Mouse (Mus musculus) heart, adult 2 months (tissue): ENCODE measurements around the gene Tbrg4. TPM values are rescaled to one million over a fixed set of nuclear protein-coding genes. Genes with fewer than 3 reads are reported as not detected.

ENCODE experiments used
- DNase-seq, 2 experiments: peaks; one replicate each; pipeline ENCODE4 v3.0.0; 2021
- H3K27ac ChIP-seq: fragments of 200-600 bp; 2 replicates; pipeline ENCODE4 v1.8.1; 2022
- H3K27me3 ChIP-seq: fragments of 200-500 bp; 2 replicates; pipeline ENCODE4 v1.6.1; 2012; ENCODE audit warnings: mild to moderate bottlenecking, low read length, inconsistent platforms, mixed read lengths; ENCODE audit not compliant: control insufficient read depth, insufficient read depth
- H3K36me3 ChIP-seq: fragments of 200-500 bp; 2 replicates; pipeline ENCODE4 v1.6.1; 2012; ENCODE audit warnings: low read length, inconsistent platforms; ENCODE audit not compliant: control insufficient read depth, insufficient read depth
- H3K4me1 ChIP-seq: fragments of 200-500 bp; 2 replicates; pipeline ENCODE4 v1.6.1; 2011; ENCODE audit warnings: low read length; ENCODE audit not compliant: control insufficient read depth, insufficient read depth
- H3K4me3 ChIP-seq: fragments of 200-600 bp; 2 replicates; pipeline ENCODE4 v1.8.1; 2022
- H3K79me2 ChIP-seq: fragments of 200-500 bp; replicated peaks from 2 replicates; pipeline ENCODE4 v1.6.1; 2012; ENCODE audit warnings: mild to moderate bottlenecking, inconsistent platforms, low read length, moderate library complexity, mixed read lengths; ENCODE audit not compliant: control insufficient read depth, insufficient read depth
- H3K9ac ChIP-seq: fragments of 200-500 bp; 2 replicates; pipeline ENCODE4 v1.6.1; 2012; ENCODE audit warnings: low read depth, mild to moderate bottlenecking, control low read depth, inconsistent platforms, low read length, mixed read lengths
- CTCF ChIP-seq: fragments of 200-600 bp; IDR thresholded peaks from 2 replicates; pipeline ENCODE4 v1.8.1; 2022; ENCODE audit warnings: antibody characterized with exemption, mild to moderate bottlenecking, moderate library complexity
- EP300 ChIP-seq: fragments of 200-500 bp; IDR thresholded peaks from 2 replicates; pipeline ENCODE4 v1.6.1; 2011; ENCODE audit warnings: low read depth, low read length, control low read depth; ENCODE audit not compliant: insufficient read depth
- POLR2A ChIP-seq: fragments of 200-500 bp; IDR thresholded peaks from 2 replicates; pipeline ENCODE4 v1.6.1; 2011; ENCODE audit warnings: mild to moderate bottlenecking, low read depth, low read length, control low read depth; ENCODE audit not compliant: insufficient read depth
- WGBS: fragments of 180-500 bp; shearing (Covaris S2); methylation state at CpG from one replicate; pipeline ENCODE4 v1.1.7; 2018; 5-methylcytosine and 5-hydroxymethylcytosine counted together
- intact Hi-C: fragments of 180-260 bp; cut with DNase I; formaldehyde crosslinking; loops from one replicate; pipeline ENCODE4 v1.15.1; 2025
- polyA plus RNA-seq: library from polyadenylated mRNA; depleted of rRNA; stranded (reverse); fragments of >200 nt; gene quantifications from 2 replicates; pipeline ENCODE4 v1.2.3, GENCODE M21; 2012
- total RNA-seq, 2 experiments: library from RNA; stranded (reverse); gene quantifications; 2 replicates each; pipeline ENCODE4 v1.2.3; 2021

Gene Tbrg4
- total and polyA plus RNA-seq, 3 experiments, result 85.1 to 110 (median 95.8) TPM

DNA sequence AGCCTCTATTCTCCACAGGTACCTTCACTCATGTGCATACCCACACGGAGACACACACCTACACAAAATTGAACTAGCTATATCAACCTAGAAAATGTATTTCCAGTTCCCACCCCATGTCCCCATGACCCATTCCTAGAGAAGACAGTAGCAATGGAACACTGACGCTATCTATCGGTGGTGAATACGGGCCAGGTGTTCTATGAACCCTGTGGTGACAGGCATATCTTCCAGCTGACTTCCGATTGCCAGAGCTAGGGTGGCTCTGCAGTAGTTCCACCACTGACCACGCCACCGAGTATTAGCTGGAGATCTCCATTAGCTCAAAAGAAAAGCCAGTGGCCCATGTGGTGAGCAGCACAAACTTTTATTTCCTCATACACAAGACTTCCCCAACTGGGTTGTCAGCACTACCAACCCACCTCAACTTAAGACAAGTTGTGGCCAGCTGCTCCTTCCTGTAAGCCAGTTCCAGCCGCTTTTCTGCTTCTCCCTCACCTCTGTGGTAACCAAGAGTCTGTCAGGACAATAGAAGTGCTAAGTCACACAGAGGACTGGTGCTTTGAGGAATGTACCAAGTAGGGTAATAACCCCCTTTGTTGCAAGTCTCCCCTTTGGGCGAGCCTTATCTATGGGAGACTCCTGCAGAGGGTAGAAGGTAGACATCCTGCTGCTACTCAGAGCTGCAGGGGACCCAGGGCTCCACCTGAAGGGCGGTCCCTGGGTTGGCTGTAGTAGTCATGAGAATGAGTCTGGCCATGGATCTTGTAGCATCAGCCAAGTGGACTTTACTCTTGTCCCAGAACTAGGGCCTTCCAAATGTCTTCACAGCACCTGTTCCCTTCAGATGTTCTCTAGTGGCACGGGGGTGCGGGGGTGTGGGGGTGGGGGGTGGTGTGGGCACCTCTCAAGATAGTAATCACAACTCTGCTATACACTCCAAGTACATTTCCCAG, 10.3 kb downstream of the Tbrg4 start:
- Histone ChIP-seq H3K79me2 (no peaks in the 10 kb centered on the region; the same call in 1 of the 2 replicates), H3K4me3 (no peak overlapping the region), H3K4me1 (no peaks in the 10 kb centered on the region), H3K9ac (no peak overlapping the region), H3K27me3 (no peaks in the 10 kb centered on the region), H3K27ac (no peak overlapping the region), H3K36me3 (no peaks in the 10 kb centered on the region)
- TF ChIP-seq CTCF (no peak), POLR2A (no peak), EP300 (no peak)
- WGBS, result 82% methylated on average over 12 of the region's 12 CpGs
- intact Hi-C loops, result no loop called here
- no peak for DNase-seq

GRCm38 (mm10) chr11:6605491-6606399, 20.1 kb downstream of the Tbrg4 start, which contains the start of gene Nacad:
TSS of gene Nacad (minus strand) at chr11:6606053.
- Histone ChIP-seq H3K27me3 (no peaks in the 10 kb centered on the region), H3K36me3 (no peaks in the 10 kb centered on the region), H3K4me3 (peak within 1 kb of the TSS; percentile 32), H3K4me1 (peaks cover 2% of the 10 kb centered on the region; the same call in 1 of the 2 replicates), H3K79me2 (no peaks in the 10 kb centered on the region), H3K9ac (peak within 1 kb of the TSS; percentile 12; the same call in 1 of the 2 replicates), H3K27ac (no peak within 1 kb of the TSS)
- no peak for TF ChIP-seq CTCF
- no peak for TF ChIP-seq EP300
- no peak for TF ChIP-seq POLR2A
- 7% methylated on average over 40 of the region's 41 CpGs for WGBS
- DNase-seq, result no peak
- intact Hi-C loops, result no loop called here

- TF ChIP-seq EP300, result no peak
- TF ChIP-seq CTCF, result peak; percentile 38
- Histone ChIP-seq H3K27me3 (no peaks in the 10 kb centered on the region), H3K79me2 (no peaks in the 10 kb centered on the region), H3K27ac (no peak overlapping the region), H3K36me3 (no peaks in the 10 kb centered on the region), H3K9ac (0 out of 2 replicates have a peak overlapping the region, but pooled peaks have one; percentile 2), H3K4me3 (peak overlapping the region; percentile 32), H3K4me1 (peaks cover 2% of the 10 kb centered on the region; the same call in 1 of the 2 replicates)
- no peak for DNase-seq
- 11% methylated on average over 13 of the region's 13 CpGs for WGBS
- intact Hi-C loops, result no loop called here
Measured at GRCm38 (mm10) chr11:6605021-6605481, 20.8 kb downstream of the Tbrg4 start.

DNA sequence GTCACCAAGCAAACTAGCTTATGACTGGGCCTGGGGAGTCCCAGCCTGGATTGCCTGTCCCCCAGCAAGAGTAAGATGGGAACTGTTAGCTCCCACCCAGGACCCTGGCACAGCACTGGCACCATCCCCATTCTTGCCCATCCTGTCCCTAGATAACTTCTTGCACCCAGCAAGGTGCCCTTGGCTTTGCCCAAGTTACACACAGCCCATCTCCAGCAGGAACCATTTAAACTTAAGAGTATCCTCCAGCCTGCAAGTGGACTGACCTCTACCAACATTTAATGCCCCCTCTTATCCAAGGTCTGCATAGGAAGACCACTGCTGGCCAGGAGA, 21.3 kb downstream of the Tbrg4 start:
- Histone ChIP-seq H3K4me3 (no peak overlapping the region), H3K4me1 (peaks cover 2% of the 10 kb centered on the region; the same call in 1 of the 2 replicates), H3K79me2 (no peaks in the 10 kb centered on the region), H3K9ac (no peak overlapping the region), H3K27ac (no peak overlapping the region), H3K27me3 (no peaks in the 10 kb centered on the region), H3K36me3 (no peaks in the 10 kb centered on the region)
- DNase-seq, result no peak
- TF ChIP-seq CTCF, result no peak
- TF ChIP-seq EP300, result no peak
- no peak for TF ChIP-seq POLR2A
- intact Hi-C loops, result no loop called here

GRCm38 (mm10) chr11:6603887-6604603, 21.8 kb downstream of the Tbrg4 start:
- intact Hi-C loops, result no loop called here
- DNase-seq, result peak in 1 of 2 experiments; percentile 48
- H3K27me3 ChIP-seq, result no peaks in the 10 kb centered on the region
- no peak for TF ChIP-seq CTCF
- no peak for TF ChIP-seq POLR2A
- TF ChIP-seq EP300, result no peak
- H3K4me1 ChIP-seq, result peaks cover 2% of the 10 kb centered on the region; the same call in 1 of the 2 replicates
- no peaks in the 10 kb centered on the region for H3K36me3 ChIP-seq
- no peaks in the 10 kb centered on the region for H3K79me2 ChIP-seq
- no peak overlapping the region for H3K4me3 ChIP-seq
- no peak overlapping the region for H3K27ac ChIP-seq
- no peak overlapping the region for H3K9ac ChIP-seq
- WGBS, result 12% methylated on average over 12 of the region's 12 CpGs
